Mouse (Mus musculus) heart, postnatal 0 days (tissue): ENCODE measurements around the gene 1700024P04Rik. TPM values are rescaled to one million over a fixed set of nuclear protein-coding genes. Genes with fewer than 3 reads are reported as not detected.
"Not testable (repeated sequence)": the region's sequence is repeated elsewhere in the genome, so short reads cannot be mapped to it uniquely, and the experiment has no call there.

Experiments
- ATAC-seq: fragments of 200-750 bp; cut with Nextera tagmentation; 2 replicates; pipeline ENCODE4 v1.8.0; 2017; ENCODE audit warnings: low read depth, moderate number of reproducible peaks, moderate library complexity; ENCODE audit not compliant: insufficient read depth
- DNase-seq: peaks from one replicate; pipeline ENCODE4 v3.0.0-alpha.2; 2016; ENCODE audit warnings: low spot score
- H3K27ac ChIP-seq: fragments of 300-500 bp; sonication (generic); 2 replicates; pipeline ENCODE4 v1.5.1; 2014; ENCODE audit warnings: low read depth, mild to moderate bottlenecking
- H3K27me3 ChIP-seq: fragments of 300-500 bp; sonication (generic); 2 replicates; pipeline ENCODE4 v1.6.1; 2014; ENCODE audit warnings: low read length, mixed read lengths; ENCODE audit not compliant: control insufficient read depth, insufficient read depth
- H3K36me3 ChIP-seq: fragments of 300-500 bp; sonication (generic); replicated peaks from 2 replicates; pipeline ENCODE4 v1.6.1; 2014; ENCODE audit warnings: low read length, mixed read lengths; ENCODE audit not compliant: control insufficient read depth, insufficient read depth
- H3K4me1 ChIP-seq: fragments of 300-500 bp; sonication (generic); 2 replicates; pipeline ENCODE4 v1.6.1; 2014; ENCODE audit warnings: antibody characterized with exemption; ENCODE audit not compliant: control insufficient read depth, insufficient read depth
- H3K4me2 ChIP-seq: fragments of 300-500 bp; sonication (generic); 2 replicates; pipeline ENCODE4 v1.6.1; 2014; ENCODE audit warnings: low read depth, mild to moderate bottlenecking, low read length, moderate library complexity
- H3K4me3 ChIP-seq: fragments of 300-500 bp; sonication (generic); 2 replicates; pipeline ENCODE4 v1.5.1; 2014; ENCODE audit warnings: low read depth, low read length
- H3K9ac ChIP-seq: fragments of 300-500 bp; sonication (generic); replicated peaks from 2 replicates; pipeline ENCODE4 v1.6.1; 2014; ENCODE audit warnings: low read depth, low read length, mixed read lengths
- H3K9me3 ChIP-seq: fragments of 300-500 bp; sonication (generic); replicated peaks from 2 replicates; pipeline ENCODE4 v1.6.1; 2016; ENCODE audit warnings: low read length; ENCODE audit not compliant: control insufficient read depth
- CTCF ChIP-seq: IDR thresholded peaks from 2 replicates; pipeline ENCODE4 v1.5.1; 2016; ENCODE audit warnings: antibody characterized with exemption, control low read depth, low read depth
- EP300 ChIP-seq: IDR thresholded peaks from 2 replicates; pipeline ENCODE4 v1.6.1; 2016; ENCODE audit warnings: antibody characterized with exemption, low read depth
- WGBS: fragments of 180-500 bp; shearing (Covaris S2); extraction: QIAGEN DNeasy Blood & Tissue Kit; methylation state at CpG from one replicate; pipeline ENCODE4 v1.1.7; 2014; 5-methylcytosine and 5-hydroxymethylcytosine counted together
- polyA plus RNA-seq: library from polyadenylated mRNA; unstranded; fragments of >200 nt; fragmentation: Nextera tagmentation; extraction: Ambion mirVana; gene quantifications from 2 replicates; pipeline ENCODE4 v1.2.1, GENCODE M21; 2015
- total RNA-seq: library from RNA; depleted of rRNA; stranded (reverse); fragments of >200 nt; gene quantifications from 2 replicates; pipeline ENCODE4 v1.2.3, GENCODE M21; 2014; ENCODE audit warnings: low replicate concordance

The 1700024P04Rik gene
- total and polyA plus RNA-seq, 2 experiments from 2014 or later, result not detected

DNA sequence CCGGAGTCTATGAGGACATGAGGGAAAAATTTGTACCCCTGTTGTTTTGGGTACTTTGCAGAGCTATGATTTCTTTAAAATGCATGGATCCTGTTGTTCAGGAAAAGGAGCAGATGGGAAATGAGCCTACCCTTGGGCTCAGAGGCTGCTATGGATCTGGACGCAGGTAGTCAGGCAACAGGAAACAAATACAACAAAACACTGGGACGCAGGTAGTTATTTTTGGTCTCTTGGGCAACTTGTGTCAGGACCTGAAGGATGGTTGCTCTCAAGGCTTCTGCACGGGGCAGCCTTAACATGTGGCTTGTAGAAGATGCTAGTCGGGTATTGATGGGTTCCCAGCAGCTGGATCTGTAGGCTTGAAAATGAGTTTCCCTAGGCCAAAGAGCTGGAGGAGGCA lies 23.6 kb upstream of the 1700024P04Rik start:
- H3K4me2 ChIP-seq, result no peak overlapping the region
- ATAC-seq (no peak), DNase-seq (no peak)
- no peaks in the 10 kb centered on the region for H3K27me3 ChIP-seq
- TF ChIP-seq CTCF, result no peak
- no peak for TF ChIP-seq EP300
- H3K4me1 ChIP-seq, result no peaks in the 10 kb centered on the region
- no peaks in the 10 kb centered on the region for H3K36me3 ChIP-seq
- no peak overlapping the region for H3K9ac ChIP-seq
- no peak overlapping the region for H3K4me3 ChIP-seq
- WGBS, result 73% methylated on average over 5 of the region's 5 CpGs
- no peak overlapping the region for H3K27ac ChIP-seq
- H3K9me3 ChIP-seq, result peaks cover 13% of the 10 kb centered on the region; the same call in 1 of the 2 replicates

DNA sequence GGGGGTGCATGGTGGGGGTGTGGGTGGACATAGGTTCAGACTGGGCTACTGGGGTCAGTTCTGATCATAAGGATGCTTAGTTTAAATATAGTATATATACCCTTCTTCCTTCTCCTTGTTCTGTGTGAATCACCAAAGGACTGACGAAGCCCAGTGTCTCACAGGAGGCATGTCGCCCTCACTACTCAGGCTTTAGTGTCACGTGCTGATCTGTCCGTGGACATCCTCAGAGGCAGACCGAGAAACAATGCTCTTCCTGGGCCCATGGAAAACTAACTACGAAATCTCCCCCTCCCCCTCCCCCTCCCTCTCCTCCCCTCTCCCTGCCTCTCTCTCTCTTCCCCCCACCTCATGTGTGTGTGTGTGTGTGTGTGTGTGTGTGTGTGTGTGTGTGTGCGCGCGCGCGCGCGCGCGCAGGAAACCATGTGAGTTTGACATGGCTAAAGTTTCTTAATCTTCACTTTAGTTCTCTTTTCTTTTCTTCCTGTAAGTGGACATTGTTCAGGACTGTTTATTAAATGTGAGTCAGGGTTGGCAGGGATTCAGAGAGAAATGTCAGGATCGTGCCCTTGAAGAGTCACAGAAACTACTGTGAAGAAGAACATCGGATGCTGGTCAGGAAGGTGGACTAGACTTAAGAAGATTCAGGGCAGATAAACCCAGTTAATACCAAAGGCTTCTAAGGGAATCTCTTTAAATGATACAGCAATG lies 22.2 kb upstream of the 1700024P04Rik start:
- ATAC-seq, result no peak
- WGBS, result 66% methylated on average over 17 of the region's 17 CpGs
- no peak for TF ChIP-seq CTCF
- no peak for TF ChIP-seq EP300

DNA sequence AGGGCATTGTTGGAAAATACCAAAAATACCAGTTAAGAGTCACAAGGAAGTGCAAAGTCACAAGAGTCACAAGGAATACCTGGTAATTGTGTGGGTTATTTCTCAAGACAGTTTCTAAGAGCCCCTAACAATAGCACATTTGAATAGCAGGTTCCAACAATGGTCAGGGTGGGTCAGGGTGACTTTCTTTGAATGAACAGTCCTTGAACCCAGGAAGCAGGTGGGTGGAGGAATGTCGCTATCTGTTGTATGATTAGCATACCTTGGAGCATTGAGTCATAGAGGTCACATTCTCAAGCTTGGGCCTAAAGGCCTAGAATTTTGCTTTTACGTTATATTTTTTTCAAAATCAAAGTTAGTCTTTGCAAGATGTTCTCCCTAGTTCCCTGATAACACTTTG lies 17.3 kb upstream of the 1700024P04Rik start:
- H3K9ac ChIP-seq, H3K27me3 ChIP-seq, DNase-seq, H3K4me3 ChIP-seq, H3K4me2 ChIP-seq, H3K36me3 ChIP-seq, ATAC-seq, H3K27ac ChIP-seq, H3K4me1 ChIP-seq: not testable (repeated sequence)
- WGBS, result 90% methylated on average over 2 of the region's 2 CpGs
- H3K9me3 ChIP-seq, result peaks cover 24% of the 10 kb centered on the region; the same call in 1 of the 2 replicates

More for the DNA sequence above, 22.2 kb upstream of the 1700024P04Rik start:
- Histone ChIP-seq H3K9me3 (peaks cover 16% of the 10 kb centered on the region; the same call in 1 of the 2 replicates), H3K36me3 (no peaks in the 10 kb centered on the region), H3K4me3 (no peak overlapping the region), H3K4me1 (no peaks in the 10 kb centered on the region), H3K4me2 (no peak overlapping the region), H3K9ac (no peak overlapping the region), H3K27ac (no peak overlapping the region), H3K27me3 (no peaks in the 10 kb centered on the region)
- no peak for DNase-seq

DNA sequence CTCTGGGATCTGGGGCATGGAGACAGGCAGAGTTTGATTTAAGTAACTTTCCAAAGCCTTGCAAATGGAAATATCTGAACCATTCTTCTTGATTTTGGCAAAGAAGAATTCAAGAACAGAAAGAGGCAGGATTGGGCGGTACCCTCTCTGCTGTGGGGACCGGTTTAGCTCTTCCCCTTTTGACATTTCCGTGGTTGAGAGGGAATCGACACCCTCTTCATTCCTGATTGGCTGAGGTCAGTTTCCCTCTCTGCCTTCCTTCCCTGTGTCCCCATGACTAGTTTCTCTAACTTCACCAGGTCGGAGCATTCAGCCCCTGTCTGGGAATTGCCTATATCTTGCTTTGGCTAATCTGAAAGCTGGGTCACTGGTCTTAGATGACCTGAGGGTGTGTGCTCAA lies 12.7 kb upstream of the 1700024P04Rik start:
- H3K9ac ChIP-seq, result no peak overlapping the region
- ATAC-seq (no peak), DNase-seq (no peak)
- H3K4me1 ChIP-seq, result no peaks in the 10 kb centered on the region
- H3K4me3 ChIP-seq, result no peak overlapping the region
- TF ChIP-seq CTCF (no peak), EP300 (no peak)
- H3K27ac ChIP-seq, result no peak overlapping the region
- H3K9me3 ChIP-seq, result 0 out of 2 replicates have a peak, but pooled peaks cover 11% of the 10 kb centered on the region
- no peaks in the 10 kb centered on the region for H3K36me3 ChIP-seq
- no peaks in the 10 kb centered on the region for H3K27me3 ChIP-seq
- WGBS, result 46% methylated on average over 5 of the region's 5 CpGs
- H3K4me2 ChIP-seq, result no peak overlapping the region

DNA sequence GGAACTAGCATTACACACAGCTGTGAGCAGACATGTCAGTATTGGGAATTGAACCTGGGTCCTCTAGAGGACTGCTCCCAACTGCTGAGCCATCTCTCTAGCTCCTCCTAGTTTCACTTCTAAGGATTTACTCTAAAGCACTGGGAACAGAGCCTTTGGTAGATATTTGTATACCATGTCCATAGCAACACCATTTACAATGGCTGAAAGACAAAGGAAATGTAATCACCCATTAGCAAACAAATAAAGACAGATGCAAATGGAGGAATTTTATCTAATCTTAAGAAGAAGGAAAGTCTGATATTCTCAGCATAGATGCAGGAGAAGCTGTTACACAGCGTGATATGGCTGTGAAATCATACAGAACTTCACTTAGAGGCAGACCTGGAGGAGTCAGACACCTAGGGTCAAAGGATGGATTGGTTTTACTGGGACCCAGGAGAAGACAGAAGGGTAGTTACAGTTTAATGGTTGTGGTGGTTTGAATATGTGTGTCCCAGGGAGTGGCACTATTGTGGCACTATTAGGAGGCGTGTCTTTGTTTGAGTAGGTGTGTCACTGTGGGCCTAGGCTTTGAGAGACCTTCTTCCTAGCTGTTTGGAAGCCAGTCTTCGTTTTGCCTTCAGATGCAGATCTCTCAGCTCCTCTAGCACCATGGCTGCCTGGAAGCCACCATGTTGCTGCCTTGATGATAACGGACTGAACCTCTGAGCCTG lies 7.1 kb downstream of the 1700024P04Rik start:
- Histone ChIP-seq H3K4me2 (no peak overlapping the region), H3K4me3 (no peak overlapping the region), H3K9me3 (no peaks in the 10 kb centered on the region), H3K9ac (no peak overlapping the region), H3K27ac (no peak overlapping the region), H3K36me3 (no peaks in the 10 kb centered on the region), H3K4me1 (no peaks in the 10 kb centered on the region), H3K27me3 (no peaks in the 10 kb centered on the region)
- DNase-seq (no peak), ATAC-seq (no peak)
- 85% methylated on average over 4 of the region's 4 CpGs for WGBS
- TF ChIP-seq CTCF (no peak), EP300 (no peak)

- H3K4me1 ChIP-seq, H3K36me3 ChIP-seq, H3K27ac ChIP-seq, ATAC-seq, DNase-seq, H3K4me2 ChIP-seq, H3K9ac ChIP-seq, H3K9me3 ChIP-seq, H3K27me3 ChIP-seq, H3K4me3 ChIP-seq: not testable (repeated sequence)
- WGBS, result 73% methylated on average over 3 of the region's 3 CpGs
Observed at GRCm38 (mm10) chr13:98976022-98976421, 8.3 kb downstream of the 1700024P04Rik start.
